ENCODE assay signal across 8 mouse cellular contexts in genomic region chr9:65345854-65346475, GRCm38 (mm10). TPM values are rescaled to one million over a fixed set of nuclear protein-coding genes. Genes with fewer than 3 reads are reported as not detected.
DNase-seq lines count a peak whose midpoint lies in the region; ATAC-seq lines count a peak whose summit lies in the region.

TSS of gene Pdcd7 (plus strand) at chr9:65346104.

- no peaks in the 10 kb centered on the region for H3K36me3 ChIP-seq in forebrain, embryonic 14.5 days (ENCODE audit: control insufficient read depth, insufficient read depth, low read length)
- no peaks in the 10 kb centered on the region for H3K36me3 ChIP-seq in neural tube, embryonic 15.5 days

- peak within 1 kb of the TSS; percentile 95 for H3K4me2 ChIP-seq in forebrain, embryonic 14.5 days (ENCODE audit: low read length)
- peak within 1 kb of the TSS; percentile 85 for H3K4me2 ChIP-seq in neural tube, embryonic 15.5 days

- peaks cover 14% of the 10 kb centered on the region for H3K4me1 ChIP-seq in forebrain, embryonic 14.5 days (ENCODE audit: control insufficient read depth, insufficient read depth, low read length)
- H3K4me1 ChIP-seq in neural tube, embryonic 15.5 days = peaks cover 32% of the 10 kb centered on the region

- peak within 1 kb of the TSS; percentile 92 for H3K27ac ChIP-seq in forebrain, embryonic 14.5 days (ENCODE audit: low read depth, low read length)
- peak within 1 kb of the TSS; percentile 95 for H3K27ac ChIP-seq in neural tube, embryonic 15.5 days (replicated peaks)

- H3K4me3 ChIP-seq in forebrain, embryonic 14.5 days (ENCODE audit: low read depth, low read length) = peak within 1 kb of the TSS; percentile 96
- peak within 1 kb of the TSS; percentile 73 for H3K4me3 ChIP-seq in neural tube, embryonic 15.5 days (replicated peaks)

- H3K27me3 ChIP-seq in forebrain, embryonic 14.5 days (replicated peaks; ENCODE audit: control insufficient read depth, insufficient read depth, low read length) = no peaks in the 10 kb centered on the region
- no peaks in the 10 kb centered on the region for H3K27me3 ChIP-seq in neural tube, embryonic 15.5 days (replicated peaks)

- intact Hi-C loops in heart, postnatal 14 days (cut with DNase I) = no loop called here

- peak; percentile 98 for DNase-seq in ES-CJ7 (ENCODE audit: low read depth, low spot score)
- DNase-seq in cerebellum, adult 11 months = peak; percentile 92
- peak; percentile 99 for DNase-seq in forebrain, embryonic 14.5 days (ENCODE audit: low spot score)
- peak; percentile 89 to 96 for DNase-seq in heart, postnatal 14 days
- peak; percentile 96 for DNase-seq in layer of hippocampus, adult 11-12 months (ENCODE audit: low spot score)
- DNase-seq in lung, adult 18-20 months = peak; percentile 96 to 97
- peak; percentile 94 for DNase-seq in testis, postnatal 14 days (ENCODE audit: low spot score)

- no peaks in the 10 kb centered on the region for H3K9me3 ChIP-seq in forebrain, embryonic 14.5 days (replicated peaks; ENCODE audit: control insufficient read depth, low read length)
- no peaks in the 10 kb centered on the region for H3K9me3 ChIP-seq in neural tube, embryonic 15.5 days (replicated peaks)

- peak; percentile 99 for ATAC-seq in forebrain, embryonic 14.5 days
- ATAC-seq in neural tube, embryonic 15.5 days (ENCODE audit: low FRiP score) = peak; percentile 97

- WGBS in forebrain, embryonic 14.5 days = 1% methylated on average over 45 of the region's 59 CpGs
- WGBS in neural tube, embryonic 15.5 days = under 1% methylated on average over 47 of the region's 59 CpGs

- peak within 1 kb of the TSS; percentile 93 for H3K9ac ChIP-seq in forebrain, embryonic 14.5 days (ENCODE audit: low read length)
- peak within 1 kb of the TSS; percentile 94 for H3K9ac ChIP-seq in neural tube, embryonic 15.5 days (replicated peaks)

RNA-seq across cellular contexts. Expression of gene Pdcd7, which starts in this region (rescaled TPM):
- 8.6 and 9.9 TPM in 2 replicates for polyA plus RNA-seq in forebrain, embryonic 14.5 days (2014; fragmentation: Nextera tagmentation; extraction: Ambion mirVana)
- 10 to 100 TPM in 1 of 2 experiments, 1 to 10 TPM in 1; 9.6 to 11.3 TPM for total RNA-seq in heart, postnatal 14 days (2021)
- polyA plus RNA-seq in neural tube, embryonic 15.5 days (2015; fragmentation: Nextera tagmentation; extraction: Ambion mirVana) = 8.9 TPM in 2 replicates

Comparison
In these comparisons a context has a peak if more than half of its experiments do, and no peak if none do; other contexts are left out.
1. Peak in every context shown above with its lines: DNase-seq, ATAC-seq, H3K4me3 ChIP-seq and H3K27ac ChIP-seq.